Mouse (Mus musculus): Measurements from ENCODE around the gene Fbxl13. TPM values are rescaled to one million over a fixed set of nuclear protein-coding genes. Genes with fewer than 3 reads are reported as not detected.
A peak's percentile ranks its signal among the peaks of the same experiment; 100 is the strongest.

Fbxl13 gene
- polyA plus RNA-seq, 1 experiment from 2014 or later: 0.29 TPM

- Histone ChIP-seq H3K4me3 (ENCODE audit: low read depth, low read length) (no peak overlapping the region), H3K9me3 (ENCODE audit: control insufficient read depth, low read depth, low read length) (no peaks in the 10 kb centered on the region), H3K27me3 (ENCODE audit: control insufficient read depth, insufficient read depth, low read length) (no peaks in the 10 kb centered on the region), H3K4me2 (replicated peaks; ENCODE audit: low read depth, low read length) (no peak overlapping the region), H3K9ac (replicated peaks; ENCODE audit: low read depth, low read length) (no peak overlapping the region), H3K4me1 (ENCODE audit: control insufficient read depth, insufficient read depth, low read length) (no peaks in the 10 kb centered on the region), H3K27ac (ENCODE audit: low read length) (no peak overlapping the region), H3K36me3 (ENCODE audit: control insufficient read depth, insufficient read depth, low read length) (no peaks in the 10 kb centered on the region)
- 70% methylated on average over 4 of the region's 4 CpGs for WGBS
- ATAC-seq (ENCODE audit: insufficient number of reproducible peaks, insufficient read depth, low FRiP score, low read depth): no peak
Observed at GRCm38 (mm10) chr5:21518207-21518606, 127.2 kb downstream of the Fbxl13 start.

GRCm38 (mm10) chr5:21517562-21517961, 127.9 kb downstream of the Fbxl13 start:
- H3K9ac ChIP-seq (replicated peaks; ENCODE audit: low read depth, low read length): no peak overlapping the region
- H3K27me3 ChIP-seq (ENCODE audit: control insufficient read depth, insufficient read depth, low read length): no peaks in the 10 kb centered on the region
- H3K4me2 ChIP-seq (replicated peaks; ENCODE audit: low read depth, low read length): no peak overlapping the region
- no peaks in the 10 kb centered on the region for H3K36me3 ChIP-seq (ENCODE audit: control insufficient read depth, insufficient read depth, low read length)
- WGBS: 98% methylated on average over 2 of the region's 2 CpGs
- H3K4me1 ChIP-seq (ENCODE audit: control insufficient read depth, insufficient read depth, low read length): no peaks in the 10 kb centered on the region
- ATAC-seq (ENCODE audit: insufficient number of reproducible peaks, insufficient read depth, low FRiP score, low read depth): no peak
- no peaks in the 10 kb centered on the region for H3K9me3 ChIP-seq (ENCODE audit: control insufficient read depth, low read depth, low read length)
- no peak overlapping the region for H3K4me3 ChIP-seq (ENCODE audit: low read depth, low read length)
- no peak overlapping the region for H3K27ac ChIP-seq (ENCODE audit: low read length)

- WGBS: 42% methylated on average over 10 of the region's 10 CpGs
- H3K36me3 ChIP-seq (ENCODE audit: control insufficient read depth, insufficient read depth, low read length): no peaks in the 10 kb centered on the region
- no peaks in the 10 kb centered on the region for H3K4me1 ChIP-seq (ENCODE audit: control insufficient read depth, insufficient read depth, low read length)
- no peak overlapping the region for H3K9ac ChIP-seq (replicated peaks; ENCODE audit: low read depth, low read length)
- no peaks in the 10 kb centered on the region for H3K9me3 ChIP-seq (ENCODE audit: control insufficient read depth, low read depth, low read length)
- peak; percentile 66; the same call in 1 of the 2 replicates for ATAC-seq (ENCODE audit: insufficient number of reproducible peaks, insufficient read depth, low FRiP score, low read depth)
- no peak overlapping the region for H3K4me2 ChIP-seq (replicated peaks; ENCODE audit: low read depth, low read length)
- no peak overlapping the region for H3K4me3 ChIP-seq (ENCODE audit: low read depth, low read length)
- peak overlapping the region; percentile 21; the same call in 1 of the 2 replicates for H3K27ac ChIP-seq (ENCODE audit: low read length)
- no peaks in the 10 kb centered on the region for H3K27me3 ChIP-seq (ENCODE audit: control insufficient read depth, insufficient read depth, low read length)
Observed at GRCm38 (mm10) chr5:21513363-21513762, 132.1 kb downstream of the Fbxl13 start.

GRCm38 (mm10) chr5:21509801-21510200, 135.6 kb downstream of the Fbxl13 start:
- H3K9me3 ChIP-seq (ENCODE audit: control insufficient read depth, low read depth, low read length): no peaks in the 10 kb centered on the region
- no peaks in the 10 kb centered on the region for H3K36me3 ChIP-seq (ENCODE audit: control insufficient read depth, insufficient read depth, low read length)
- 72% methylated on average over 4 of the region's 4 CpGs for WGBS
- H3K9ac ChIP-seq (replicated peaks; ENCODE audit: low read depth, low read length): no peak overlapping the region
- no peaks in the 10 kb centered on the region for H3K27me3 ChIP-seq (ENCODE audit: control insufficient read depth, insufficient read depth, low read length)
- H3K4me2 ChIP-seq (replicated peaks; ENCODE audit: low read depth, low read length): no peak overlapping the region
- no peak for ATAC-seq (ENCODE audit: insufficient number of reproducible peaks, insufficient read depth, low FRiP score, low read depth)
- H3K4me3 ChIP-seq (ENCODE audit: low read depth, low read length): no peak overlapping the region
- no peaks in the 10 kb centered on the region for H3K4me1 ChIP-seq (ENCODE audit: control insufficient read depth, insufficient read depth, low read length)
- no peak overlapping the region for H3K27ac ChIP-seq (ENCODE audit: low read length)

GRCm38 (mm10) chr5:21506887-21507286, 138.5 kb downstream of the Fbxl13 start:
- Histone ChIP-seq H3K4me3 (ENCODE audit: low read depth, low read length) (no peak overlapping the region), H3K27me3 (ENCODE audit: control insufficient read depth, insufficient read depth, low read length) (no peaks in the 10 kb centered on the region), H3K9ac (replicated peaks; ENCODE audit: low read depth, low read length) (no peak overlapping the region), H3K27ac (ENCODE audit: low read length) (no peak overlapping the region), H3K36me3 (ENCODE audit: control insufficient read depth, insufficient read depth, low read length) (no peaks in the 10 kb centered on the region), H3K4me1 (ENCODE audit: control insufficient read depth, insufficient read depth, low read length) (no peaks in the 10 kb centered on the region), H3K4me2 (replicated peaks; ENCODE audit: low read depth, low read length) (no peak overlapping the region), H3K9me3 (ENCODE audit: control insufficient read depth, low read depth, low read length) (no peaks in the 10 kb centered on the region)
- ATAC-seq (ENCODE audit: insufficient number of reproducible peaks, insufficient read depth, low FRiP score, low read depth): no peak
- WGBS: 63% methylated on average over 1 of the region's 1 CpGs

- peaks cover 7% of the 10 kb centered on the region; the same call in 1 of the 2 replicates for H3K4me1 ChIP-seq (ENCODE audit: control insufficient read depth, insufficient read depth, low read length)
- H3K4me3 ChIP-seq (ENCODE audit: low read depth, low read length): no peak overlapping the region
- no peak overlapping the region for H3K27ac ChIP-seq (ENCODE audit: low read length)
- ATAC-seq (ENCODE audit: insufficient number of reproducible peaks, insufficient read depth, low FRiP score, low read depth): no peak
- no peak overlapping the region for H3K4me2 ChIP-seq (replicated peaks; ENCODE audit: low read depth, low read length)
- WGBS: 70% methylated on average over 8 of the region's 8 CpGs
- H3K9me3 ChIP-seq (ENCODE audit: control insufficient read depth, low read depth, low read length): no peaks in the 10 kb centered on the region
- H3K9ac ChIP-seq (replicated peaks; ENCODE audit: low read depth, low read length): no peak overlapping the region
- H3K27me3 ChIP-seq (ENCODE audit: control insufficient read depth, insufficient read depth, low read length): no peaks in the 10 kb centered on the region
- no peaks in the 10 kb centered on the region for H3K36me3 ChIP-seq (ENCODE audit: control insufficient read depth, insufficient read depth, low read length)
Observed at GRCm38 (mm10) chr5:21505159-21505558, 140.3 kb downstream of the Fbxl13 start.

GRCm38 (mm10) chr5:21502936-21503610, 142.4 kb downstream of the Fbxl13 start:
- Histone ChIP-seq H3K27me3 (ENCODE audit: control insufficient read depth, insufficient read depth, low read length) (no peaks in the 10 kb centered on the region), H3K4me1 (ENCODE audit: control insufficient read depth, insufficient read depth, low read length) (peaks cover 12% of the 10 kb centered on the region; the same call in 1 of the 2 replicates), H3K36me3 (ENCODE audit: control insufficient read depth, insufficient read depth, low read length) (no peaks in the 10 kb centered on the region), H3K9ac (replicated peaks; ENCODE audit: low read depth, low read length) (no peak overlapping the region), H3K4me3 (ENCODE audit: low read depth, low read length) (no peak overlapping the region), H3K9me3 (ENCODE audit: control insufficient read depth, low read depth, low read length) (no peaks in the 10 kb centered on the region), H3K27ac (ENCODE audit: low read length) (no peak overlapping the region), H3K4me2 (replicated peaks; ENCODE audit: low read depth, low read length) (no peak overlapping the region)
- WGBS: 76% methylated on average over 13 of the region's 13 CpGs
- ATAC-seq (ENCODE audit: insufficient number of reproducible peaks, insufficient read depth, low FRiP score, low read depth): no peak

- ATAC-seq (ENCODE audit: insufficient number of reproducible peaks, insufficient read depth, low FRiP score, low read depth): no peak
- no peak overlapping the region; the same call in 1 of the 2 replicates for H3K27ac ChIP-seq (ENCODE audit: low read length)
- H3K4me2 ChIP-seq (replicated peaks; ENCODE audit: low read depth, low read length): no peak overlapping the region
- no peaks in the 10 kb centered on the region for H3K9me3 ChIP-seq (ENCODE audit: control insufficient read depth, low read depth, low read length)
- no peak overlapping the region for H3K9ac ChIP-seq (replicated peaks; ENCODE audit: low read depth, low read length)
- no peaks in the 10 kb centered on the region for H3K36me3 ChIP-seq (ENCODE audit: control insufficient read depth, insufficient read depth, low read length)
- no peak overlapping the region for H3K4me3 ChIP-seq (ENCODE audit: low read depth, low read length)
- H3K4me1 ChIP-seq (ENCODE audit: control insufficient read depth, insufficient read depth, low read length): peaks cover 12% of the 10 kb centered on the region; the same call in 1 of the 2 replicates
- no peaks in the 10 kb centered on the region for H3K27me3 ChIP-seq (ENCODE audit: control insufficient read depth, insufficient read depth, low read length)
- 57% methylated on average over 2 of the region's 2 CpGs for WGBS
Observed at GRCm38 (mm10) chr5:21500941-21501340, 144.5 kb downstream of the Fbxl13 start.

GRCm38 (mm10) chr5:21500133-21500532, 145.3 kb downstream of the Fbxl13 start:
- no peak for ATAC-seq (ENCODE audit: insufficient number of reproducible peaks, insufficient read depth, low FRiP score, low read depth)
- Histone ChIP-seq H3K27ac (ENCODE audit: low read length) (no peak overlapping the region), H3K4me2 (replicated peaks; ENCODE audit: low read depth, low read length) (no peak overlapping the region), H3K36me3 (ENCODE audit: control insufficient read depth, insufficient read depth, low read length) (no peaks in the 10 kb centered on the region), H3K4me1 (ENCODE audit: control insufficient read depth, insufficient read depth, low read length) (peaks cover 12% of the 10 kb centered on the region; the same call in 1 of the 2 replicates), H3K9ac (replicated peaks; ENCODE audit: low read depth, low read length) (no peak overlapping the region), H3K27me3 (ENCODE audit: control insufficient read depth, insufficient read depth, low read length) (no peaks in the 10 kb centered on the region), H3K4me3 (ENCODE audit: low read depth, low read length) (no peak overlapping the region), H3K9me3 (ENCODE audit: control insufficient read depth, low read depth, low read length) (no peaks in the 10 kb centered on the region)
- 36% methylated on average over 10 of the region's 10 CpGs for WGBS
